Mouse (Mus musculus): ENCODE data around the gene Adam15.

GRCm38 (mm10) chr3:89388901-89389740 is 39.3 kb upstream of the Adam15 start:
- no peak for TF ChIP-seq CTCF (IDR thresholded peaks at IDR 0.05; ENCODE audit: control insufficient read depth, insufficient read depth, low read length)
- TF ChIP-seq POLR2A (IDR thresholded peaks at IDR 0.05; ENCODE audit: borderline replicate concordance, control insufficient read depth, low read depth, low read length): no peak

All from bone marrow, adult 2 months (tissue).